Mouse (Mus musculus) lung, postnatal 0 days (tissue): ENCODE data around the gene Ccdc146. TPM values are rescaled to one million over a fixed set of nuclear protein-coding genes. Genes with fewer than 3 reads are reported as not detected.
A peak's percentile ranks its signal among the peaks of the same experiment; 100 is the strongest.

Experiments used
- ATAC-seq: fragments of 200-750 bp; cut with Nextera tagmentation; 2 replicates; pipeline ENCODE4 v1.8.0; 2017; ENCODE audit warnings: moderate library complexity
- DNase-seq: peaks from one replicate; pipeline ENCODE4 v3.0.0-alpha.2; 2016; ENCODE audit warnings: low spot score
- H3K27ac ChIP-seq: fragments of 300-500 bp; sonication (generic); 2 replicates; pipeline ENCODE4 v1.5.1; 2014; ENCODE audit warnings: antibody characterized with exemption, mild to moderate bottlenecking, low read length, mixed read lengths
- H3K27me3 ChIP-seq: fragments of 300-500 bp; sonication (generic); replicated peaks from 2 replicates; pipeline ENCODE4 v1.6.1; 2014; ENCODE audit warnings: low read length, mixed read lengths; ENCODE audit not compliant: insufficient read depth
- H3K36me3 ChIP-seq: fragments of 300-500 bp; sonication (generic); 2 replicates; pipeline ENCODE4 v1.6.1; 2014; ENCODE audit warnings: low read length, mixed read lengths; ENCODE audit not compliant: insufficient read depth
- H3K4me1 ChIP-seq: fragments of 300-500 bp; sonication (generic); 2 replicates; pipeline ENCODE4 v1.6.1; 2014; ENCODE audit warnings: antibody characterized with exemption, low read depth, low read length, mixed read lengths; ENCODE audit not compliant: insufficient read depth
- H3K4me2 ChIP-seq: fragments of 300-500 bp; sonication (generic); replicated peaks from 2 replicates; pipeline ENCODE4 v1.6.1; 2014; ENCODE audit warnings: low read depth, mild to moderate bottlenecking, low read length, moderate library complexity, mixed read lengths
- H3K4me3 ChIP-seq: fragments of 300-500 bp; sonication (generic); 2 replicates; pipeline ENCODE4 v1.5.1; 2014; ENCODE audit warnings: low read depth, low read length
- H3K9ac ChIP-seq: fragments of 300-500 bp; sonication (generic); replicated peaks from 2 replicates; pipeline ENCODE4 v1.6.1; 2014; ENCODE audit warnings: low read depth, mild to moderate bottlenecking
- H3K9me3 ChIP-seq: fragments of 300-500 bp; sonication (generic); 2 replicates; pipeline ENCODE4 v1.6.1; 2016; ENCODE audit warnings: low read length, mixed read lengths
- CTCF ChIP-seq: IDR thresholded peaks from 2 replicates; pipeline ENCODE4 v1.5.1; 2016; ENCODE audit warnings: antibody characterized with exemption, mild to moderate bottlenecking
- EP300 ChIP-seq: IDR thresholded peaks from 2 replicates; pipeline ENCODE4 v1.6.1; 2016; ENCODE audit warnings: antibody characterized with exemption, mild to moderate bottlenecking, control low read depth
- WGBS: fragments of 180-500 bp; shearing (Covaris S2); extraction: QIAGEN DNeasy Blood & Tissue Kit; methylation state at CpG from one replicate; pipeline ENCODE4 v1.1.7; 2014; 5-methylcytosine and 5-hydroxymethylcytosine counted together
- polyA plus RNA-seq: library from polyadenylated mRNA; unstranded; fragments of >200 nt; fragmentation: Nextera tagmentation; extraction: Ambion mirVana; gene quantifications from 2 replicates; pipeline ENCODE4 v1.2.1, GENCODE M21; 2015

The Ccdc146 gene
- polyA plus RNA-seq, 1 experiment from 2014 or later, result 3.4 TPM

DNA sequence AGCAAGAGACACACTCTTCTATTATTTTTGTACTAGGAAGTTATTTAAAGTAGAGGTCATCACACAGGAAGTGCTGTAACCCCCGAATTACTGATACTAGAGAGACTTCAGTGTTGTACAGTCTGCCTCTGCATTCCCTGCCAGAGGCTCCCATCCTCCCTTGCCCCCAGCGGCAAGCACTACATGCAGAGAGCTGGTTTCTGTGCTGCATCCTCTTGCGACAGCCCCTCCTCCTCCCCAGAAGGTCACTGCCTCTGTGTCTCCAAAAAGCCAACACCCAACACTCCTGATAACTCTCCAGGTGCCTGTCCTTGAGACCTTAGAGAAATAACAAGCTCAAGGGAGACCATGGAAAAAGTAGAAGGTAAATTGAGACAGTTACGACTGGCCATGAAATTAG is 167.4 kb downstream of the Ccdc146 start:
- Histone ChIP-seq H3K27ac (no peak overlapping the region), H3K9ac (no peak overlapping the region), H3K27me3 (no peaks in the 10 kb centered on the region), H3K9me3 (no peaks in the 10 kb centered on the region), H3K4me3 (no peak overlapping the region), H3K4me1 (no peaks in the 10 kb centered on the region), H3K4me2 (no peak overlapping the region), H3K36me3 (no peaks in the 10 kb centered on the region)
- DNase-seq (no peak), ATAC-seq (no peak)
- 59% methylated on average over 4 of the region's 4 CpGs for WGBS
- no peak for TF ChIP-seq EP300
- no peak for TF ChIP-seq CTCF

DNA sequence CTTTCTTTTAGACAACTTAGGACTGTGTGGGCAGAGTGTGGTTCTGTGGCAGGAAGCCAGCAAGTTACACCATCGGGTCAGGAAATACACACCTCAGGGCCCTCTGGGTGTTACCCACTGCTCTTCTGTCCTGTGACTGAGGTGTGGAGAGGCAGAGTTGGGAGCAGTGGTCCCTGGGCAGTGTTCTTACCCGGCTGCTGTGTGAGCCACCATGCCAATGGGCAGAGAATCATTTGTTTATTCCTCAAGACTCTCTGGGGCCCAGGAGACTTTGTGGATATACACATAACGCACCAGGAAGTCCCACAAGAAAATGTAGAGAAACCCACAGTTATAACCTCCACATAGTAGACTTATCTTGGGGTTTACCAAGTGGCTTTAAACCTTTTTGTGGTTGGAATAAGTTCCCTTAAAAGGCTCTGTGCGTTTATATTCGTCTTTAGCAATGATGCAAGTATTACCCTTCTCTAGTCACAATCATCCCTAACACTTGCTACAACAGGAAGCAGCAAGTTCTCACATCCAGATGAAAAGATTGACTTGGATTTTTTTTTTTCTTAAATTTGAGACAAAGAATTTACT is 168.8 kb downstream of the Ccdc146 start:
- no peak for TF ChIP-seq EP300
- TF ChIP-seq CTCF, result no peak
- H3K27me3 ChIP-seq, result no peaks in the 10 kb centered on the region
- 52% methylated on average over 5 of the region's 5 CpGs for WGBS
- H3K27ac ChIP-seq, result no peak overlapping the region
- no peaks in the 10 kb centered on the region for H3K36me3 ChIP-seq
- H3K9ac ChIP-seq, result no peak overlapping the region
- H3K9me3 ChIP-seq, result no peaks in the 10 kb centered on the region
- DNase-seq (no peak), ATAC-seq (peak; percentile 32; the same call in 1 of the 2 replicates)
- H3K4me2 ChIP-seq, result no peak overlapping the region
- no peaks in the 10 kb centered on the region for H3K4me1 ChIP-seq
- no peak overlapping the region for H3K4me3 ChIP-seq

DNA sequence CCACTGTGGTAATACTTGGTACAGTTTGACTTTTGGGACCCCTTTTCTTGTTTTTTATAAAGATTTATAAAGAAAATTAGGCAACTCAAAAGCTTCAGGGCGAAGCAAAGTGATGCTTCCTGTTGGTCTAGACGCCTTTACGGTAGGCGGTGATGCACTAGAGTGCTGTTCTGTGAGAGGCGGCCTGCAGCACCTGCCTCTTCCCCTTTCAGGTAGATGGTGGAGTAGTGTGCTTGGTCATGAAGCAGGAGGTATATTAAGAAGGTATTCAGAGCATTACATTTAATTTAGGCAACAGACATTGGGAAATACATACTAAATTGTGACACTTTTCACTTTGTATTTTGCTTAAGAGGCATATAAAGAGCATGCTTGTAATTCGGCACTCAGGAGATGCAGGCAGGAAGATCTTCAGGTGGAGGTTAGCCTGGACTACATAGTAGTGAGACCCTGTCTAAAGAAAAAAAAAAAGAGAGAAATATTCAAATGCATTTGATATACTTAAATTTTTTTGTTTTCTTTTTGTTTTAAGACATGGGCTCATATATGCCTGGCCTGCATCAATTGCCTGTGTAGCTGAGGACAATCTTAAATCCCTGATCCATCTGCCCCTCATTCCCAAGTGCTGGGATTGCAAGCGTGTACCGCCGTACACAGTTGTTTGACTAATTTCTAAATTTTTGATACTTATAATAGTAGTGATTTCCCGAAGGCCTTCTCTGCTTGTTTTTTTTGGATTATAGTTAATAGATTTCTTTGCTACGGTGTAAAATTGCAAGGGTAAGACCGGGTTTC is 169.5 kb downstream of the Ccdc146 start:
- TF ChIP-seq CTCF (no peak), EP300 (no peak)
- H3K9me3 ChIP-seq, result no peaks in the 10 kb centered on the region
- no peak overlapping the region for H3K9ac ChIP-seq
- ATAC-seq (no peak), DNase-seq (no peak)
- no peak overlapping the region for H3K4me2 ChIP-seq
- H3K27ac ChIP-seq, result no peak overlapping the region
- H3K4me3 ChIP-seq, result no peak overlapping the region
- H3K27me3 ChIP-seq, result no peaks in the 10 kb centered on the region
- H3K36me3 ChIP-seq, result no peaks in the 10 kb centered on the region
- no peaks in the 10 kb centered on the region for H3K4me1 ChIP-seq
- 76% methylated on average over 12 of the region's 12 CpGs for WGBS

DNA sequence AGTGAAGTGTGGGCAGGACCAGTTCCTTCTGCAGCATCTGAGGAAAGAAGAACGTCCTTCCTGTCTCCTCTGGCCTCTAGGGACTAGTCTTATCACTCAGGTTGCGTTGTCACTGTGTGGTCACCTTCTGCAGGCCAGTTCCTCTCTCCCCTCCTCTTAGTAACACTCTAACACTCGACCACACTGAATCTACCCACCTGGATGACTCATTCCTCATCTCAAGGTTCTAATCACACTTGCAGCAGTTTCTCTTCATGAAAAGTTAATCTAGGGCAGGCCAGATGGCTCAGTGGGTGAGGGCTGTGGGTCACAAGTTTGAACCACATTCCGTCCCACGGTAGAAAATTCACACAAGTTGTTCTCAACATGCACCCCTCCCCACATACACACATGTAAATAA is 175.6 kb downstream of the Ccdc146 start:
- Histone ChIP-seq H3K4me2 (no peak overlapping the region), H3K9me3 (no peaks in the 10 kb centered on the region), H3K4me3 (no peak overlapping the region), H3K4me1 (no peaks in the 10 kb centered on the region), H3K9ac (no peak overlapping the region), H3K27me3 (no peaks in the 10 kb centered on the region), H3K27ac (no peak overlapping the region), H3K36me3 (no peaks in the 10 kb centered on the region)
- TF ChIP-seq EP300 (no peak), CTCF (no peak)
- no peak for ATAC-seq
- 53% methylated on average over 5 of the region's 5 CpGs for WGBS
- no peak for DNase-seq

DNA sequence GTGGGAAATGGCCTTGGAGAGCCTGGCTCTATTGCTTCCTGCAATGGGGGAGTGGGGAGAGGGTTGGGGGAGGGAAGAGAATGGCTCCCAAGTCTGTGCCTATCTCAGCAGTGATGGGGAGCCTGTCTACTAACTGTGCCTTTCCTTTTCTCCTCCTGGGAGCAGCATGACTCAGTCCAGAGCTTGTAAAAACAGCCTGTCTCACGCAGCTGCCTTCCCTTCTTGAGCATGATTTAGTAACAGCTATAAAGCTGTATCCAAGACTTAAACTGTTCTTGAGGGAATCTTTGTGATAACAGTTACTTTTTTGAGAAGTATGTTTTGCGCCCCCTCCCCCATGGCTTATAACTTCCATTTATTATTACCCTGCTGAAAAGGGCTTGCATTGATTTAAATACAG is 176.6 kb downstream of the Ccdc146 start:
- Histone ChIP-seq H3K27ac (no peak overlapping the region), H3K9me3 (no peaks in the 10 kb centered on the region), H3K4me1 (no peaks in the 10 kb centered on the region), H3K27me3 (no peaks in the 10 kb centered on the region), H3K9ac (no peak overlapping the region), H3K4me2 (no peak overlapping the region), H3K4me3 (no peak overlapping the region), H3K36me3 (no peaks in the 10 kb centered on the region)
- DNase-seq, result no peak
- 66% methylated on average over 2 of the region's 2 CpGs for WGBS
- no peak for ATAC-seq
- no peak for TF ChIP-seq CTCF
- TF ChIP-seq EP300, result no peak

DNA sequence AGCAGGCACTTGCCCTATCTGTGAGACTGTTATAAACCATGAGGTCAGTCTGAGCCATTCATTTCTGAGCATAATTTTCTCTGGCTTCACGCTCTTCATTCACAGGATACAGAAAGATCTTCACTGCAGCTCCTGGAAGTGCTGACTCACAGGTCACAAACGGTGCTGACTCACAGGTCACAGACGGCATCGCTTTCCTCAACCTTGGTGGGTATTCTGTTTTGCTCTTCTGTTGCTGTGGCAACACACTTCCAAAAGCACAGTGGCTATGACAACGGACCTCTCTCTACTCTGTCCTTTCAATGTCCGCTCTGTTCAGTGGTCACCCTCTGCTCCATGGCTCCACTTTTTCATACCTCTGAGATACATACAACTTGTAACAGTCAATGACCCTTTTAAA is 177.7 kb downstream of the Ccdc146 start:
- Histone ChIP-seq H3K4me1 (no peaks in the 10 kb centered on the region), H3K9me3 (no peaks in the 10 kb centered on the region), H3K4me3 (no peak overlapping the region), H3K36me3 (no peaks in the 10 kb centered on the region), H3K4me2 (no peak overlapping the region), H3K27me3 (no peaks in the 10 kb centered on the region), H3K9ac (no peak overlapping the region), H3K27ac (no peak overlapping the region)
- TF ChIP-seq EP300 (no peak), CTCF (no peak)
- 76% methylated on average over 6 of the region's 6 CpGs for WGBS
- DNase-seq (no peak), ATAC-seq (no peak)
